Mouse (Mus musculus): ENCODE results near the gene Cd99l2.

DNA sequence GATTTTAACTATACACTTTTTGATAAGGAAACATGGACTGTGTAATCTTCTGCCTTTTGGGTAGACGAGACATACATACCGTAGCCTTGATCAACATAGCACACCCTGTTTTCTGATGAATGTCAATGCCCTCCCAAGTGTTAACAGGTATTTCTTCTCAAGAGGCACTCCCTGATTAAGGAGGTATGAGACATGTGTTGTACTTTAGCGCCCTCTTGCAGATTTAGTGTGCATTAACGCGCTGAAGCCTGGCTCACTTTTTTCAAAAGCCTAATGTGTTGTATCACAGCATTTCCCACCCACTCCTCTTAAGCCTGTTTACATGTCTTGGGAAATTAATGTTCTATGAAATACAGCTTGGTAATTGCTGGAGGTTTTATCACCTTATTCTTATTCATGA is 111.1 kb downstream of the Cd99l2 start:
- TF ChIP-seq SRF (IDR thresholded peaks at IDR 0.05; ENCODE audit: control insufficient read depth, insufficient read length, low read depth) (no peak), POLR2A (IDR thresholded peaks at IDR 0.05; ENCODE audit: insufficient read length, low read depth) (no peak), POLR2AphosphoS2 (IDR thresholded peaks at IDR 0.05; ENCODE audit: insufficient read length, low read depth) (no peak), TCF12 (IDR thresholded peaks at IDR 0.05; ENCODE audit: insufficient read depth, poor library complexity, severe bottlenecking) (no peak), MYOG (IDR thresholded peaks at IDR 0.05; ENCODE audit: control insufficient read depth in 1 of 3, insufficient read depth in 1 of 3, insufficient read length in 2 of 3, low read depth in 2 of 3) (no peak), USF1 (IDR thresholded peaks at IDR 0.05; ENCODE audit: low read depth) (no peak), REST (IDR thresholded peaks at IDR 0.05; ENCODE audit: insufficient read depth, insufficient read length) (no peak), MYOD1 (IDR thresholded peaks at IDR 0.05; ENCODE audit: control insufficient read depth in 1 of 3, insufficient read length in 2 of 3, low read depth in 2 of 3) (no peak)

All from myocyte (in vitro differentiated cells).